Mouse (Mus musculus) myocyte (in vitro differentiated cells): ENCODE results near the gene Pxylp1.

Experiments
- POLR2A ChIP-seq: IDR thresholded peaks from one replicate; pipeline ENCODE4 v1.6.1; 2011; ENCODE audit warnings: low read depth, mild to moderate bottlenecking, control low read depth, moderate library complexity; ENCODE audit not compliant: insufficient read length
- TCF12 ChIP-seq: IDR thresholded peaks from one replicate; pipeline ENCODE4 v1.6.1; 2011; ENCODE audit warnings: mild to moderate bottlenecking, control low read depth; ENCODE audit not compliant: poor library complexity, insufficient read depth, severe bottlenecking

- TF ChIP-seq TCF12: no peak
- TF ChIP-seq POLR2A: no peak
These were observed 22.4 kb downstream of the Pxylp1 start for GRCm38 (mm10) chr9:96870104-96870503.
